Comparison of ENCODE assay signal across 9 mouse cellular contexts in genomic region chr1:125789804-125790203, GRCm38 (mm10).
DNase-seq lines count a peak whose midpoint lies in the region; ATAC-seq and TF ChIP-seq lines count a peak whose summit lies in the region.
"Had no signal": no experiment of that assay in that cellular context is flagged by ENCODE, and none has a peak within 500 bp of the region (broad histone marks: within the 10 kb centered on the region; RNA-seq: fewer than 3 reads in every experiment).

No protein-coding gene starts in this region.

- ATAC-seq in Patski = peak; percentile 44
- no peak for ATAC-seq in monocyte, adult 5-6 weeks (replicated peaks; ENCODE audit: insufficient number of reproducible peaks, low FRiP score, low TSS enrichment, poor library complexity, severe bottlenecking)

- in situ Hi-C loops in Patski (cut with MboI; ENCODE audit: low pct_unique_long_range_greater_than_20kb) = loop anchor here (5.0 to 10.0 kb wide), 4 partner anchors 178 to 1145 kb away; no protein-coding TSS in a partner anchor

- DNase-seq in Patski (ENCODE audit: low read depth, low spot score) = no peak
- DNase-seq in cerebellum, postnatal 14 days = peak; percentile 87 to 89
- DNase-seq in gastrocnemius, postnatal 14 days = peak; percentile 45
- peak; percentile 38 to 77 for DNase-seq in layer of hippocampus, adult 8-10 months (ENCODE audit: low spot score in 2 of 2)
- DNase-seq in lung, postnatal 10 days = peak; percentile 71
- DNase-seq in right cerebral cortex, postnatal 14 days = peak; percentile 71

- TF ChIP-seq POLR2A in ES-Bruce4 (IDR thresholded peaks at IDR 0.05; ENCODE audit: insufficient read depth, low read length) = no peak

- TF ChIP-seq CTCF in ES-Bruce4 (IDR thresholded peaks at IDR 0.05; ENCODE audit: low read depth, low read length) = peak; percentile 60
- peak; percentile 92 for TF ChIP-seq CTCF in Patski (IDR thresholded peaks at IDR 0.05)

- H3K36me3 ChIP-seq in ES-Bruce4 (ENCODE audit: control insufficient read depth, insufficient read depth, low read length, poor library complexity, severe bottlenecking) = no peaks in the 10 kb centered on the region
- H3K36me3 ChIP-seq: heart, embryonic 15.5 days had no signal

- H3K9me3 ChIP-seq in ES-Bruce4 (replicated peaks; ENCODE audit: control insufficient read depth, insufficient read depth, low read length, poor library complexity, severe bottlenecking) = no peaks in the 10 kb centered on the region
- H3K9me3 ChIP-seq: heart, embryonic 15.5 days had no signal

- no peaks in the 10 kb centered on the region for H3K4me1 ChIP-seq in ES-Bruce4 (ENCODE audit: control insufficient read depth, insufficient read depth, low read length)
- H3K4me1 ChIP-seq: heart, embryonic 15.5 days had no signal

- H3K4me3 ChIP-seq in ES-Bruce4 (ENCODE audit: low read depth, low read length) = no peak overlapping the region
- H3K4me3 ChIP-seq: heart, embryonic 15.5 days had no signal

- H3K27ac ChIP-seq in ES-Bruce4 (ENCODE audit: insufficient read depth, low read length) = no peak overlapping the region
- H3K27ac ChIP-seq: heart, embryonic 15.5 days had no signal

- intact Hi-C loops in gastrocnemius, postnatal 14 days (cut with DNase I; ENCODE audit: low total_unique reads) = loop anchor here (5.0 to 10.0 kb wide), 2 partner anchors 183 to 645 kb away; no protein-coding TSS in a partner anchor

- H3K27me3 ChIP-seq in ES-Bruce4 (ENCODE audit: control insufficient read depth, insufficient read depth, low read length, poor library complexity, severe bottlenecking) (no peaks in the 10 kb centered on the region; the same call in 1 of the 2 replicates), Patski (no peaks in the 10 kb centered on the region)
- H3K27me3 ChIP-seq: heart, embryonic 15.5 days had no signal

- no peak overlapping the region for H3K9ac ChIP-seq in ES-Bruce4 (ENCODE audit: low read depth, poor library complexity, severe bottlenecking)
- H3K9ac ChIP-seq: heart, embryonic 15.5 days had no signal

- CTCF ChIA-PET in Patski (lab: Charles Lee) = interaction anchor here (0.8 to 2.5 kb wide), 14 partner anchors 9 to 1142 kb away, joined by 3 to 9 read pairs (median 3); no protein-coding TSS in a partner anchor

- POLR2A ChIA-PET in Patski (lab: Charles Lee) = no interaction called here

- TF ChIP-seq EP300 in ES-Bruce4 (IDR thresholded peaks at IDR 0.05; ENCODE audit: insufficient read depth, low read depth, low read length) = no peak
